Mouse (Mus musculus): ENCODE data around the gene Rnf150. TPM values are rescaled to one million over a fixed set of nuclear protein-coding genes. Genes with fewer than 3 reads are reported as not detected.

Gene Rnf150
- total RNA-seq, 2 experiments from 2014 or later = 27.5 to 28.9 TPM

GRCm38 (mm10) chr8:82982873-82983272 is 119.7 kb downstream of the Rnf150 start:
- intact Hi-C loops (cut with DNase I) = no loop called here
- no peak for DNase-seq (ENCODE audit: extremely low spot score in 1 of 2, low spot score in 2 of 2)

DNA sequence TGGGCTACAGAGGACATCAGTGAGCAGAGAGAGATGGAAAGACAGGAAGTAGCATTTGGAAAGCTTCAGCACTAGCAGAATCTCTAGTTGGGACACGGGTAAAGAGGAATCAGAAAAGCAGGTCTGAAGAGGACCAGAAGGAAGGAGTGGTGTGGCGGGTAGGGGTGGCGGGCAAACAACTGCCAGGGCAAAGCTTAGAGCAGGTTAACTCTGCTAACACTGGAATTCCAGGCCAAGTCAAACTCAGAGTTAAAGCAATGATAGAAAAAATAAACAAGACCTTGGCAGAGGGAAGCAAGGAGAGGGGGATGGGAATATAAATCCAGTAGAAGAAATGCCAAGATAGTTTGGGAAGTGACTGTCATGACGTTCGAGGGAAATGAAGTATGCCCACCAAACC is 120.1 kb downstream of the Rnf150 start:
- intact Hi-C loops (cut with DNase I) = no loop called here
- DNase-seq (ENCODE audit: extremely low spot score in 1 of 2, low spot score in 2 of 2) = no peak

- no peak for DNase-seq (ENCODE audit: extremely low spot score in 1 of 2, low spot score in 2 of 2)
- intact Hi-C loops (cut with DNase I) = no loop called here
These were observed 128.9 kb downstream of the Rnf150 start for GRCm38 (mm10) chr8:82992093-82992492.

DNA sequence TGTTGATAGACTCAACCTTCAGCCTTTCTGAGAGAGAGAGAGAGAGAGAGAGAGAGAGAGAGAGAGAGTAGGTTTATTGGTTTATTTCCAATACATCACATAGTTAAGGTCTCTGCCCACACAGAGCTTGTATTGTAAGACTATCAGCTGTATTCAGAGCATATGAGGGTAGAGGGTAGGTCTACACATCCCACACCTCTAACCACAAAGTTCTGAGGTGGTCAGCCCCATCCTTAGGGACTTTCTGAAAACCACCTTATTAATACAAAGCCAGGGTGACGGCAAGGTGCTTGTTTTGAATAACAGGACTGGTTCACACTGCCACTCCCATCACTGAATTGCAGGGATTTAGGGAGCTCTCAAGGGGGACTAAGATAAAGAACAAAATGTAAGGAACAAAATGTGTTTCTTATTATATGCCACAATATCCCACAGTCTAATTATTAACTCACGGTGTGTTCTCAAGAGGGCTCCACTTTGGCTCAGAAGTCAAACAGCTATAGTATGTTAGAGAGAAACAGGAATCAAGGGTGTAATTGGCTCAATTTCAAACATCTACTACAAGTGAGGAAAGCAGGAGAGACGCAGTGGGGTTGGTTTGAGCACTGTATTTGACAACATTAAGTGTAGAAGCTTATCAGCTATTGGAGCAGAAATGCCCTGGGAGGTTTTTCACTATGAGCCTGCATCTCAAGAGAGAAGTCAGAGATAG is 132.7 kb downstream of the Rnf150 start:
- intact Hi-C loops (cut with DNase I) = no loop called here
- no peak for DNase-seq (ENCODE audit: extremely low spot score in 1 of 2, low spot score in 2 of 2)

DNA sequence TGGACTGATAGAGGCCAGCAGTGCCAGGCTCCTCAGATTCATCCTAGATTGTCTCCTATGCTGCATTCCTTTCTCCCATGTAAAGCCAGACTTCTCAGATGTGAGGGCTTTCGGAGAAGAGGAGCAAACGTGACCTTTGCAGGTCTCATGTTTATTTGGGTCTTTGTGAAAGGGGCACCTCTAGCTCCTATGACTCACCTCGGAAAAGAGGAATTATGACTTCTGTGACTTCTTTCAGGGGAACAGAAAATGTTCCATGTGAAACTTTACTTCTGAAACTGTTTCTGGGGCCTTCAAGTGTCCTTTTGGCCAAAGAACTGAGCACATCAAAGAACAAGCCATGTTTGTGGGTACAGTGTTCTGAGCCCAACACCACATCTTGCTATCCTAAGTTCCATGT is 133.7 kb downstream of the Rnf150 start:
- intact Hi-C loops (cut with DNase I) = no loop called here
- DNase-seq (ENCODE audit: extremely low spot score in 1 of 2, low spot score in 2 of 2) = no peak

DNA sequence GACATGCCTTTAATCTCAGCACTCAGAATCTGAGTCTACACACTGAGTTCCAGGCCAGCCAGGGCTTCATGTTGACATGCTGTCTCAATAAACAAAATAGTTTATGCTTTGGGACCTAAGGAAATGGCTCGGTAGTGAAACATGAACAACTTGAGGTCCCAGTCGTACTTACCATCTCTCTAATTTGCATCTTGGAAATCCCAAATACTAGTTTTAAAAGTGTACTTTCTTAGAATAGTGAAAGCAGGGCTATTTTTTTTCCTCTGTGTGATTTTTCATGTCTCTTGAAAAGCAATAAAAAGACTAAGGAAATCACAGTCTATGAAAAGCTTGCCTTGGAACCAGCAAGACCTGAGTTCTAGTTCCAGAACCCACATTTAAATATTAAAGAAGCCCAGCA is 135.6 kb downstream of the Rnf150 start:
- no peak for DNase-seq (ENCODE audit: extremely low spot score in 1 of 2, low spot score in 2 of 2)
- intact Hi-C loops (cut with DNase I) = no loop called here

DNA sequence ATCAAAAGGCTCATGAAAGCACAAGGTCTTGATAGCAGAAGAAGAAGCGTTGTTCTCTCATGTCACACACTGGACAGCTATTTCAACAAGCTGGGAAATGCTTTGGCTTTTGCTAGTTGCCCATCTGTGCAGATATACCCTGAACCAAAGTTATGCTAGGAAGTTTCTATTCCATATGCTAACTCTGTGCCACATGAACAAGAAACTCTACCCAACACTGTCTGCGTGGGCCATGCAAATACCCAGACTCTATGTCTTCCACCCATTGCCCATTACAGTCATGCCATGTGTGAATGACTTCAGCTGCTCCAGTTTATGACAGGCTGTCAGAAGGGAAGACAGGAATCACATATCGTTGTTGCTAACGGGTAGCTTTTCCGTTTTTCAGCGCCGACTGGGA is 140.0 kb downstream of the Rnf150 start:
- intact Hi-C loops (cut with DNase I) = no loop called here
- DNase-seq (ENCODE audit: extremely low spot score in 1 of 2, low spot score in 2 of 2) = no peak

DNA sequence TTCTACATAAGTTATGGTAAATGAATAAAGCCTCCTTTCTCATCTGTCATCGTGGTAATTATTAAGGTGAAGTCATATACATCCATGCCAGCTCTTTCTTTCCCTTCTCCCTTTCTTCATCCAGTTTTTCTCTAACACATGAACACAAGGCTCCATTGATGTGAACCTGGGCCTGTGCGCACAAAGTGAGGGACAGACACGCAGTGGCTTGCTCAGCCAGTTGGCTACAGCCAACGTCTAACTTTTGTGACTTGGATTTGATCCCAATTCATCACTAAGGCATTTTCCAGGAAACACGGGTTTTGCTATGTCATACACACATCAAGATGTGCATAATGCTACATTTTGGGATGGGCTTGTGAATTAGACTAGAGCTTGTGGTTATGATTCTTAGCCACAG is 146.3 kb downstream of the Rnf150 start:
- intact Hi-C loops (cut with DNase I) = no loop called here
- DNase-seq (ENCODE audit: extremely low spot score in 1 of 2, low spot score in 2 of 2) = no peak

DNA sequence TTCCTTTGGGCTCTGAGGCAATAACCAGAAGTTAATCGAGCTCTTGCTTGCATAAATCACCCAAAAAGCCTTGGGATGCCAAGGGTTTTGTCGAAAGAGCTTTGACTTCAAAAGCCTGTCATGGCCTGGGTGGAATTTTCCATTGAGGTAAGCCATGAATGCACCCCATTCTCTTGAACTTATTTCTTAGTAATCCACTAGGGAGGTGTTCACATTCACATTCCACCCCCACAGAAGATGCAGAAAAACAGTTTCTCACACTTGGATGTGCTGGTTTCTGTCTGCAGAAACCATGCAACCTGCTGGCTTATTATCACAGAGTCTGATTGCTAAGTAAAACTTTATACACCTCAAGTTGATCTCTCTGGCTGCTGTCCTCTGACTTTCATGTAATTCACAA is 148.1 kb downstream of the Rnf150 start:
- intact Hi-C loops (cut with DNase I) = no loop called here

DNA sequence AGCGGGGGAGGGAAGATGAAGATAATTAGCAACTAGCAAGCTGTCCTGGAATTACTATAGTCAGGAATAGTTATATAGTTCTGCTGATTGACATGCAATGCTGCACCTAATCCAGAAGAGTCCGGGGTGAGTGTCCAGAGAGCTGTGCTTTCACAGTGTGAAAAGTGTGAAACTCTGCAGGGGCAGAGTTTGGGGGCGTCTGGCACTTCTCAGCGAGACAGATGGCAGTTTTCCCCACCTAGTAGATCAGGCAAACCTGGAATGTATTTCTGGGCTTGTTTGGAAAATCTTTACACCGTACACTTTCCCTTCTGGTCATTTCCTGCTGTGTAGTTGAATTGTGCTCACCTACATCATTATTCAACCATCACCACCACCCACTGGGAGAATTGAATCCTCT is 148.6 kb downstream of the Rnf150 start:
- no peak for DNase-seq (ENCODE audit: extremely low spot score in 1 of 2, low spot score in 2 of 2)
- intact Hi-C loops (cut with DNase I) = no loop called here

More for the DNA sequence above, 148.1 kb downstream of the Rnf150 start:
- no peak for DNase-seq (ENCODE audit: extremely low spot score in 1 of 2, low spot score in 2 of 2)

- intact Hi-C loops (cut with DNase I) = no loop called here
- no peak for DNase-seq (ENCODE audit: extremely low spot score in 1 of 2, low spot score in 2 of 2)
These were observed 165.1 kb downstream of the Rnf150 start for GRCm38 (mm10) chr8:83028211-83028610.

DNA sequence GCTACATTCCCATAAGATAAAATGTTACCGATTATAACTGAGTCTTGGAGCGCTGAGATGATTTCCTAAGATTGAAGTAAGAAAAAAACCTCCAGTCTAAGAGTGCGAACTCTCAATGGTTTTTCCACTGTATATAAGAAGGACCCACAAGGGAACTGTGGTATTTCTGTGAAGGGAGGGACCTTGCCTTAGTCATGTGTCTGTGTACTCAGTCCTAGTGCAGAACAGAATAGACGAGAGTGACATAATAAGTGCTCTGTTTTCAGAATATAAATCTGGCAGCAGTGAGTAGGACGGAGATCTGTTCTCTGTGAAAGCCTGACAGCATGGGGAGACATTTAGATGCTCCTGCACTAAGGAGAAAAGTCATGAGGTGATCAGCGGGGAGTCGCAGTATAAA is 169.6 kb downstream of the Rnf150 start:
- no peak for DNase-seq (ENCODE audit: extremely low spot score in 1 of 2, low spot score in 2 of 2)

DNA sequence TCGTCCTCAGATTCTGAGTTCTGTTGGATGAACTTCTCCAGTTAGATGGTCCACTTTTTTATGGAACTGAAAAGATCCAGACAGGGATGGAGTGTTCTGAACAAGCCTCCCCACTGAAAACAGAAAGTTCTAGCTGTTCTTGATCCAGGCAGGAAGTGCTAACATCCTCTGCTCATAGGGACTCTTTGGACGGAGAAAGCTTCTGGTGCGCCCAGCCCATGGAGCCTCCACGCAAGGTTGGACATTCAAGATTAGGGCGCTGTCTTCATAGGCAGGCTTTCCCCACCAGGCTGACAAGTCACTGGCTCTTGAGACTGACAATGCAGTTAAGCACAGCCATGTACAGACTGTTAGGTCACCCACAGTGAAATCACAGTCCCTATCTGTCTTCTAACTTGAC is 172.0 kb downstream of the Rnf150 start:
- DNase-seq (ENCODE audit: extremely low spot score in 1 of 2, low spot score in 2 of 2) = no peak
- intact Hi-C loops (cut with DNase I) = no loop called here

More for the DNA sequence above, 169.6 kb downstream of the Rnf150 start:
- intact Hi-C loops (cut with DNase I) = no loop called here

DNA sequence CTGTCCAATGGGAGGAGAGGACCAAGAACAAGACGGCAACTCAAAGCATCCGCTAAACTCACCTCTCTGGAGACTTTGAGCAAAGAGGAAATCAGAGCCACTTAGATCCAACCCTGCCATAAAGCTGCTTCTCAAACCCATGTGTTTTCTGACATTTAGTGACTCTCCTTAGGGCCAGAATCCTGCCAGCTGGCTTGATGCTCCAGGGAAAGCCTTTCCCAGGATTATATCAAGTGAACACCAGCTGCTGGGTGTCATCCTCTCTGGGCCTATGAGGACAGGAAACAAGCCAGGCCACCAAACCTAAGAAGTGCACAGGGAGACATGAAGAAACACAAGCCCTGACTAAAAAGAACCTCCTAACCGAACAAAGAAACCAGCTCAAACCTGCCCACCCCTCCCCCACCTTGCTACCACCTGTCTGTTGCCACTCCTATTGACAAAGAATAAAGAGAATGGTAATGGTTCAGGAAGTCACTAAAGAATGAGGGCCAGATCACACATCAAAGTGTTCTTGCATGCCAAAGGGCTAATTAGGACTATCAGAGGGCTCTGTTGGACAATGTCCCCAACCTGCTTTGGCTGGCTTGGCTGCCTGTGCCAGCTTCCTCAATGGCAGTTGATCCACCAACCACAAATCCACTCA is 173.5 kb downstream of the Rnf150 start:
- intact Hi-C loops (cut with DNase I) = no loop called here
- DNase-seq (ENCODE audit: extremely low spot score in 1 of 2, low spot score in 2 of 2) = peak in 1 of 2 experiments; percentile 15

DNA sequence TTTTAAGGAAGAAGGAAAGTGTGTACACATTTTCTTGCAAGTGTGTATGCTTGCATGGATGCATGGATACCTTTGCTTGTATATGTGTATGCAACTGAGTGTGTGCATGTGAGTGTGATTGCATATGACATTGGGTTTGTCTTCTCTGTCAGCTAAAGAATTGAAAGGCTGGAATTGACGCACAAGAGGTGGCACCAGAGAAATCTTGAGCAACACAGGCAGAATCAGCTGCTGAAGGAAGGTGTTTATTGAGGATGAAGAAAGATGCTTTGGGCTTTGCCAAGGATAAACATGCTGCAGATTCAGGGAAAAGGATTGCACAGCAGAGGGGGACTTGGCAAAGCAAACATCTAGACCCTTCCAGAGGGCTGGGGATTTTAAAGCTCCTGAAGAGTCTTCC is 174.2 kb downstream of the Rnf150 start:
- intact Hi-C loops (cut with DNase I) = no loop called here
- no peak for DNase-seq (ENCODE audit: extremely low spot score in 1 of 2, low spot score in 2 of 2)

DNA sequence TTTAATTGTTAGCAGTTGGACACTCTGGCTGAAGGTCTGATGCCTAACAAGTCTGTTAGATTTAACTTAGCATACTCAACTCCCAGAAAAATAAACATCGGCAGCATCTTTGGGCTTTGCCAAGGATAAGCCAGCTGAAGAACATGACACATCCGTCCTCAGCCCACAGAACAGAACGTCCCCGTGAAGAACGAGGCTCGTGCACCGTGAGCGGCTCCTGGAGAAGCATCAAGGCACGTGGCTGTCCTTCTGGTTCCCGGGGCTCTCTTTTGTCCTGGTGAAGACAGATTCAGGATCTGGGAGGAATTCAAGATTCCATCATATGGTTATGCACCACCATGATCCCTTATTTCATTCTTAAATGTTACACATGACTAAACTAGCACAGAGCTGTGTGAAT is 175.4 kb downstream of the Rnf150 start:
- DNase-seq (ENCODE audit: extremely low spot score in 1 of 2, low spot score in 2 of 2) = peak; percentile 39 to 49
- intact Hi-C loops (cut with DNase I) = no loop called here

GRCm38 (mm10) chr8:83041440-83041839 is 178.3 kb downstream of the Rnf150 start:
- intact Hi-C loops (cut with DNase I) = no loop called here
- DNase-seq (ENCODE audit: extremely low spot score in 1 of 2, low spot score in 2 of 2) = no peak

- DNase-seq (ENCODE audit: extremely low spot score in 1 of 2, low spot score in 2 of 2) = peak in 1 of 2 experiments; percentile 61
- intact Hi-C loops (cut with DNase I) = no loop called here
These were observed 183.8 kb downstream of the Rnf150 start for GRCm38 (mm10) chr8:83046912-83047311.

DNA sequence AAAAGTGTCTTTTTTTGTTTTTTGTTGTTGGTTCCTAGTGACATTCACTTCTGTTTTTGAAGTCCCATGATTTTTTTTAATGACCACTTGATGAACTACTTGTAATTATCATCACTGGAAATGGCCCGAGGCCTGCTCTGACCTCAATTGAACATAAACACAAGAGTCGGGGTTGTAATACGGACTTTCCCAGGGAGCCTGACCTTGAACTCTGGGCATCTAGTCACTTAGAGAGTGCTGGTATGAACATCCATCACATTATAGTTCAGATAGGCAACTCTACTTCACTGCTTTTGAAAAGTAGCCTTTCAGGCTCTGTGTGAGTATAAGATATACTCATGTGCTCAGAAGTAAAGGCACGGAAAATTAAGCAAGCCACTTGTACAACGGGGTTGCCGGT is 185.4 kb downstream of the Rnf150 start:
- intact Hi-C loops (cut with DNase I) = no loop called here
- no peak for DNase-seq (ENCODE audit: extremely low spot score in 1 of 2, low spot score in 2 of 2)

DNA sequence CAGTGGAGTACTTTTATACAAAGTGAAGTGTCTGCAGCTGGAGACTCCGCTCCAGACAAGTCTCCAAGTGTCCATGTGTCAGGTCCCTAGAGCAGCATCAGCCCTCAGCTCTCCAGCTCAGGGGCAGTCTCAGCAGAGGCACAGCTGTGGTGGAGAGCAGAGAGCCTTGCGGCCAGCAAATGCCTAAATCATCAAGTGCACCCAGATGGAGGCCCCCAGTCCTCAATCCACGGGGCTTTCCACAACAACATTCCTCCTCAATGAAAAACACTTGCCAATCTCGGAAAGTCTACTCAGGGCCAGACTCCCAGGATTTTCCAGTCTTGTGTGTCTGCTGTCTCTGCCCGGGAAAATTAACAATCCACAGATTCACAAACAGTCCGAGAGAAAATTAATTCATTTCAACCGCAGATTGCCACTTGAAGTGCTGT is 186.0 kb downstream of the Rnf150 start:
- DNase-seq (ENCODE audit: extremely low spot score in 1 of 2, low spot score in 2 of 2) = peak in 1 of 2 experiments; percentile 33
- intact Hi-C loops (cut with DNase I) = no loop called here

GRCm38 (mm10) chr8:83049616-83050015 is 186.5 kb downstream of the Rnf150 start:
- intact Hi-C loops (cut with DNase I) = no loop called here
- DNase-seq (ENCODE audit: extremely low spot score in 1 of 2, low spot score in 2 of 2) = no peak
